Mouse (Mus musculus): ENCODE results near the gene Asic2. TPM values are rescaled to one million over a fixed set of nuclear protein-coding genes. Genes with fewer than 3 reads are reported as not detected.

Asic2 gene
- polyA plus RNA-seq, 1 experiment from 2014 or later, result 16.2 TPM

DNA sequence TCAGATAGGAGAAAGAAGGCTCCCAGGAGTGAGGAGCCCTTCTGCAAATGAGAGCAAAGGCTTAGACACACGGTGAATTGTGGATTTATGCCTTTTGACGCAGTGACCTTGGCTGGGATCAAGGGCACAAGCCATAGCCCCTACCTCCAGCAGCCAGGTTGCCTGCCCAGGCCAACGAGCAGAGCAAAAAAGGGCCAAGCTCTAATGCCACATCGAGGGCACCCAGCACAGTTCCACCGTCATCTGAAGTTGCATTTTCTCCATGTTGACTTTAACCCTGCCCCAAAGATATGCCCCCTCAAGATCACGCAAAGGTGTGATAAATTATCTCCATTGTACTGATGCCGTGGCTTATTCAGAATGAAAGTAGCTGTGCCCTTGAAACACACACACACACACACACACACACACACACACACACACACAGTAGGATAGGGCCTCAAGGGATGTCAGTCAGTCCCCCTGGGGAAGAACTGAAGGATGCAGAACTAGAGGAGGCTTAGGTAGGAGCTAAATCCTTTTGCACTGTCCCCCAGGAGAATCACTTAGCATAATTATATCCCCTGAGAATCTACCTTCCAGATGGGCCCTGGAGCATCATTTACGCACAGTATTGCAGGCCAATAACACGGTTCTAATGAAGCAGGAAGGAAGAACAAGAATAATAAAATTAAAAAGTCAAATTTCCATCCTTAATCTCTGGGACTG is 96.6 kb downstream of the Asic2 start:
- no peak overlapping the region for H3K4me3 ChIP-seq (ENCODE audit: low read depth, low read length)
- ATAC-seq, result no peak
- H3K36me3 ChIP-seq (ENCODE audit: control insufficient read depth, insufficient read depth, low read length), result no peaks in the 10 kb centered on the region
- H3K4me1 ChIP-seq (ENCODE audit: control insufficient read depth, insufficient read depth, low read length), result peaks cover 10% of the 10 kb centered on the region; the same call in 1 of the 2 replicates
- no peak overlapping the region for H3K4me2 ChIP-seq (ENCODE audit: low read length)
- 43% methylated on average over 9 of the region's 9 CpGs for WGBS
- H3K9me3 ChIP-seq (replicated peaks; ENCODE audit: control insufficient read depth, low read length, poor library complexity, severe bottlenecking), result no peaks in the 10 kb centered on the region
- no peaks in the 10 kb centered on the region for H3K27me3 ChIP-seq (ENCODE audit: control insufficient read depth, insufficient read depth, low read depth, low read length)
- H3K9ac ChIP-seq (ENCODE audit: low read depth, low read length), result no peak overlapping the region
- H3K27ac ChIP-seq (ENCODE audit: low read length), result no peak overlapping the region

DNA sequence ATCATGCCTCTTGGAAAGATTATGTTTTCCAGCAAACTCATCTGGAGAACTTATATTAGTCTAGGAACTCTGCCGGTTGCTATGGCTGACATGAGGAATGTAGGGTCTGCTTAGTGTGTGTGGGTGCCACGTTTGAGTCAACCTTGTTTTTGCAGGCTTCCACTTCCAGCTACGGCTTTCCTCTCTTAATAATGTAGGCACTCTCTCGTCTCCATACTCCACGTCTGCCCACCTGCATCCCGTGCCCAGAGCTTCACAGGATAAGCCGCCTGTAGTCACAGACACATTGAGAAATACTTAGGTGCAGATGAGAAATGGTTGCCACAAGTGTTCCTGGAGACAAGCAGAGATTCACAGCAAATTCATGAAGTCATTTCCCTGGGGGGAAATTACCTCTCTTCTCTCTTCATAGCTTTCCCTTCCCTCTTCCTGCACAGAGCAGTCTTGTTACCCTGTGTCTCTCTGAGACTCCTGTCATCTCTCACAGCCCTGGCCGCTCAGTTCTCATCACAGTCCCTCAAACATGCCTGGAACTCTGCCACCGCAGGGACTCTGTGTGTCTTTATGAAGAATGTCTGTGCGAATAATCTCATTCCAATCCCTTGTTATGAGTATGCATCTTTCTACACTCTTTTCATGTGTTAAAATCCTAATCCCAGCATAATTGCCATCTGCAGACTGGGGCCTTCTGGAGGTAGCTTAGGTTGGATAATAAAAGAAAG is 102.4 kb downstream of the Asic2 start:
- Histone ChIP-seq H3K9me3 (replicated peaks; ENCODE audit: control insufficient read depth, low read length, poor library complexity, severe bottlenecking) (no peaks in the 10 kb centered on the region), H3K4me1 (ENCODE audit: control insufficient read depth, insufficient read depth, low read length) (peaks cover 9% of the 10 kb centered on the region; the same call in 1 of the 2 replicates), H3K4me3 (ENCODE audit: low read depth, low read length) (no peak overlapping the region), H3K27me3 (ENCODE audit: control insufficient read depth, insufficient read depth, low read depth, low read length) (no peaks in the 10 kb centered on the region), H3K9ac (ENCODE audit: low read depth, low read length) (no peak overlapping the region), H3K4me2 (ENCODE audit: low read length) (no peak overlapping the region), H3K27ac (ENCODE audit: low read length) (no peak overlapping the region), H3K36me3 (ENCODE audit: control insufficient read depth, insufficient read depth, low read length) (no peaks in the 10 kb centered on the region)
- WGBS, result 38% methylated on average over 10 of the region's 10 CpGs
- ATAC-seq, result no peak

DNA sequence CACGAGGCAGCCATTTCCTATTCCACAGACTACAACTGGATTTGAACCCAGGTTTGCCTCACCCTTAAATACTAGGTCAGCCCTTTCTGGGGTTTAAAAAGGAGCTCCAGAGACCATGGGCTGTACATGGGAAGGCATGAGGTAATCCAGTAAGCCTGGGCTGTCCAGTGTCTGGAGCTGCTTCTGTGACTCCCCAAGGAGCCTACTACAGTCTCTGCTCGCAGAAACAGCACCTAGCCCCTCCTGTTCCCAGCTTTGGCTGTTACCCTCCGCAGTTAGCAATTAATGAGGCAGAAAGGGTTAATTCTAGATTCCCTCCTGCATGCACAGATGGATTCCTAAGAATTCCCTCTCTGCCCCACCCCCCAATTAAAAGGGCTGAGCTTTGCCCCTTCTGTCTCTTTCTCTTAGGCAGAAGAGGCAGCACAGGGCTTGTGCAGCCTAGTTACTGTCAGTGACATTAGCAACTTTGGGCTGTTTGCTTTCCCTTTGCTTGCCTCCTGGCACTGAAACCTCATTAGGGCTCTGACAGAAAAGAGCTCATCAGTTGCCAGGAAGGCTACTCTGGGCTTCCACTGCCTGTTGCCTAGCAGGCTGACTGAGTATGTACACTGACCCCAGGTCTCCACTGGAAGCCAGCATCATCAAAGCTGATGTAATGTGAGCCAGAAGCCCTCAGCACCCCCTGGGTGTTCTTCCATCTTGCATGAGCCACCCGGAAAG is 107.8 kb downstream of the Asic2 start, which contains the start of gene 5530401A14Rik:
TSS of gene 5530401A14Rik (plus strand) at position 424 of the 723 bp plus-strand sequence.
- no peaks in the 10 kb centered on the region for H3K36me3 ChIP-seq (ENCODE audit: control insufficient read depth, insufficient read depth, low read length)
- H3K4me3 ChIP-seq (ENCODE audit: low read depth, low read length), result no peak within 1 kb of the TSS
- H3K4me1 ChIP-seq (ENCODE audit: control insufficient read depth, insufficient read depth, low read length), result peaks cover 8% of the 10 kb centered on the region; the same call in 1 of the 2 replicates
- H3K27ac ChIP-seq (ENCODE audit: low read length), result peak within 1 kb of the TSS; percentile 30; the same call in 1 of the 2 replicates
- 25% methylated on average over 4 of the region's 4 CpGs for WGBS
- no peak within 1 kb of the TSS for H3K4me2 ChIP-seq (ENCODE audit: low read length)
- no peak within 1 kb of the TSS for H3K9ac ChIP-seq (ENCODE audit: low read depth, low read length)
- H3K9me3 ChIP-seq (replicated peaks; ENCODE audit: control insufficient read depth, low read length, poor library complexity, severe bottlenecking), result no peaks in the 10 kb centered on the region
- peak; percentile 85 for ATAC-seq
- no peaks in the 10 kb centered on the region; the same call in 1 of the 2 replicates for H3K27me3 ChIP-seq (ENCODE audit: control insufficient read depth, insufficient read depth, low read depth, low read length)

GRCm38 (mm10) chr11:81847773-81848490 is 120.3 kb downstream of the Asic2 start:
- WGBS, result 73% methylated on average over 1 of the region's 1 CpGs
- no peak overlapping the region for H3K9ac ChIP-seq (ENCODE audit: low read depth, low read length)
- peaks cover 13% of the 10 kb centered on the region; the same call in 1 of the 2 replicates for H3K4me1 ChIP-seq (ENCODE audit: control insufficient read depth, insufficient read depth, low read length)
- H3K9me3 ChIP-seq (replicated peaks; ENCODE audit: control insufficient read depth, low read length, poor library complexity, severe bottlenecking), result no peaks in the 10 kb centered on the region
- ATAC-seq, result no peak
- no peaks in the 10 kb centered on the region for H3K36me3 ChIP-seq (ENCODE audit: control insufficient read depth, insufficient read depth, low read length)
- H3K4me3 ChIP-seq (ENCODE audit: low read depth, low read length), result no peak overlapping the region
- no peak overlapping the region for H3K27ac ChIP-seq (ENCODE audit: low read length)
- H3K27me3 ChIP-seq (ENCODE audit: control insufficient read depth, insufficient read depth, low read depth, low read length), result no peaks in the 10 kb centered on the region
- H3K4me2 ChIP-seq (ENCODE audit: low read length), result no peak overlapping the region

GRCm38 (mm10) chr11:81845686-81846036 is 122.6 kb downstream of the Asic2 start:
- Histone ChIP-seq H3K4me1 (ENCODE audit: control insufficient read depth, insufficient read depth, low read length) (peaks cover 12% of the 10 kb centered on the region; the same call in 1 of the 2 replicates), H3K27me3 (ENCODE audit: control insufficient read depth, insufficient read depth, low read depth, low read length) (no peaks in the 10 kb centered on the region), H3K27ac (ENCODE audit: low read length) (no peak overlapping the region), H3K36me3 (ENCODE audit: control insufficient read depth, insufficient read depth, low read length) (no peaks in the 10 kb centered on the region), H3K9me3 (replicated peaks; ENCODE audit: control insufficient read depth, low read length, poor library complexity, severe bottlenecking) (no peaks in the 10 kb centered on the region), H3K4me3 (ENCODE audit: low read depth, low read length) (no peak overlapping the region), H3K9ac (ENCODE audit: low read depth, low read length) (no peak overlapping the region), H3K4me2 (ENCODE audit: low read length) (no peak overlapping the region)
- ATAC-seq, result no peak
- WGBS, result 76% methylated on average over 3 of the region's 3 CpGs

DNA sequence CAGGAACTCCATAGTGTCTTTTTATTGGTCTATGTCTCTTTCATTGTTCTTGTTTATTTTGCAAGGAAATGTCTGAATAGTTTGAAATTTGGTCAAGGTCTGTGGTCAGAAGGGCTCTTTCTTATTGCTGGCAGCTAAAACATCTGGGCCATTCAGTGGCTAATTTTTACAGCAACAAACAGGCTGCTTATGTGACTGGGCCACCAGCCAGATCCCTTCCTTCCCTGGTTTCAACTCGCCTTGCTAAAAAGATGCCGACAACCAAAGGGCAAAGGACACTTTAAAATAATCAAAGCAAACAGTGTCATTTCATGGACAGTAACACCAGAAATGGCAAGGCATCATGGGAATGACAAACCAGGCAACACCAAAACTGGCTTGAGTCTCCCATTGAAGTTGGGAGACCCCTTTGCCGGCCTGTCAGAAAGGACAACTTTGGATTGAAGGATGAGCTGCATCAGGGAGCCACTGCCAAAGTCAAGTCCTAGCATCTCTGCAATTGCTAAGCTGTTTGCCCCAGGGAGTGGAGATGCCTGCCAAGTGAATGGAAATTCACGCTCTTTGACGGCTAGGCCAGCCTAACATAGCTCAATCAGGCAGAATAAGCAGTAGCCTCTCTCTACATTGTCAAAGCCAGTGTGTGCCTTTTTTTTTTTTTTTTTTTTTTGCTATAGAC is 123.1 kb downstream of the Asic2 start:
- ATAC-seq, result no peak
- Histone ChIP-seq H3K4me2 (ENCODE audit: low read length) (no peak overlapping the region), H3K4me3 (ENCODE audit: low read depth, low read length) (no peak overlapping the region), H3K4me1 (ENCODE audit: control insufficient read depth, insufficient read depth, low read length) (0 out of 2 replicates have a peak, but pooled peaks cover 8% of the 10 kb centered on the region), H3K9ac (ENCODE audit: low read depth, low read length) (no peak overlapping the region), H3K9me3 (replicated peaks; ENCODE audit: control insufficient read depth, low read length, poor library complexity, severe bottlenecking) (no peaks in the 10 kb centered on the region), H3K36me3 (ENCODE audit: control insufficient read depth, insufficient read depth, low read length) (no peaks in the 10 kb centered on the region), H3K27me3 (ENCODE audit: control insufficient read depth, insufficient read depth, low read depth, low read length) (no peaks in the 10 kb centered on the region), H3K27ac (ENCODE audit: low read length) (no peak overlapping the region)
- 43% methylated on average over 5 of the region's 5 CpGs for WGBS

- H3K27ac ChIP-seq (ENCODE audit: low read length), result no peak overlapping the region
- 61% methylated on average over 2 of the region's 2 CpGs for WGBS
- no peaks in the 10 kb centered on the region for H3K36me3 ChIP-seq (ENCODE audit: control insufficient read depth, insufficient read depth, low read length)
- no peaks in the 10 kb centered on the region for H3K9me3 ChIP-seq (replicated peaks; ENCODE audit: control insufficient read depth, low read length, poor library complexity, severe bottlenecking)
- no peak for ATAC-seq
- peaks cover 13% of the 10 kb centered on the region; the same call in 1 of the 2 replicates for H3K4me1 ChIP-seq (ENCODE audit: control insufficient read depth, insufficient read depth, low read length)
- H3K4me3 ChIP-seq (ENCODE audit: low read depth, low read length), result no peak overlapping the region
- H3K4me2 ChIP-seq (ENCODE audit: low read length), result no peak overlapping the region
- H3K9ac ChIP-seq (ENCODE audit: low read depth, low read length), result no peak overlapping the region
- no peaks in the 10 kb centered on the region for H3K27me3 ChIP-seq (ENCODE audit: control insufficient read depth, insufficient read depth, low read depth, low read length)
Measured at GRCm38 (mm10) chr11:81841001-81841400, 127.3 kb downstream of the Asic2 start.

DNA sequence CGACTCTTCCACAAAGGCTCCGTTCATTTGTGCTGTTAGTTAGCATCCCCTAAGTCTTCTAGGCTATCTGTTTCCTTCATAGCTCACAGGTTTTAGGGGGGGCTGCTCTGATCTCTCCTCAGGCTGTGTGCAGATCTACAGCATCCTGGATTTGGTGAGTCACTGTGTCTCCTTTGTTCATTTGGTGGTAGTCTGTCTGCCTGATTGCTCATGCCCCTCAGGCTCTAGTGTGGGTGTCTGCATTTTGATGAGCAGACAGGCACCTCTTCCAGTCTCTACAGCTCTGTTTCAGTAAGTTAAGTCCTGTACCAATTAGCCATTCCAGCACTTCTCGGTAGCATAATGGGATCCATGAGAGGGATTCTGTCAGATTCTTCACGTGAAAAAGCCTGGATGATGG is 129.8 kb downstream of the Asic2 start:
- no peak overlapping the region for H3K27ac ChIP-seq (ENCODE audit: low read length)
- ATAC-seq, result no peak
- 43% methylated on average over 4 of the region's 4 CpGs for WGBS

More for the DNA sequence above, 129.8 kb downstream of the Asic2 start:
- Histone ChIP-seq H3K27me3 (ENCODE audit: control insufficient read depth, insufficient read depth, low read depth, low read length) (no peaks in the 10 kb centered on the region), H3K9ac (ENCODE audit: low read depth, low read length) (no peak overlapping the region), H3K4me2 (ENCODE audit: low read length) (no peak overlapping the region), H3K4me1 (ENCODE audit: control insufficient read depth, insufficient read depth, low read length) (peaks cover 5% of the 10 kb centered on the region; the same call in 1 of the 2 replicates), H3K4me3 (ENCODE audit: low read depth, low read length) (no peak overlapping the region), H3K36me3 (ENCODE audit: control insufficient read depth, insufficient read depth, low read length) (no peaks in the 10 kb centered on the region), H3K9me3 (replicated peaks; ENCODE audit: control insufficient read depth, low read length, poor library complexity, severe bottlenecking) (no peaks in the 10 kb centered on the region)
